Mouse (Mus musculus) thymus, adult 2 months (tissue): ENCODE data around the gene Fkbp14. TPM values are rescaled to one million over a fixed set of nuclear protein-coding genes. Genes with fewer than 3 reads are reported as not detected.

Source experiments
- DNase-seq: peaks from one replicate; pipeline ENCODE4 v3.0.0; 2021
- H3K27ac ChIP-seq: fragments of 200-500 bp; 2 replicates; pipeline ENCODE4 v1.5.1; 2012; ENCODE audit warnings: low read length, control low read depth; ENCODE audit not compliant: control insufficient read depth, insufficient read depth
- H3K27me3 ChIP-seq: fragments of 200-500 bp; 2 replicates; pipeline ENCODE4 v1.6.1; 2012; ENCODE audit warnings: mild to moderate bottlenecking, low read length, moderate library complexity, mixed read lengths; ENCODE audit not compliant: control insufficient read depth, insufficient read depth
- H3K36me3 ChIP-seq: fragments of 200-500 bp; 2 replicates; pipeline ENCODE4 v1.6.1; 2012; ENCODE audit warnings: mild to moderate bottlenecking, low read length, moderate library complexity; ENCODE audit not compliant: control insufficient read depth, insufficient read depth
- H3K4me1 ChIP-seq: fragments of 200-500 bp; replicated peaks from 2 replicates; pipeline ENCODE4 v1.6.1; 2012; ENCODE audit warnings: low read length; ENCODE audit not compliant: control insufficient read depth, insufficient read depth
- H3K4me3 ChIP-seq: fragments of 200-500 bp; 2 replicates; pipeline ENCODE4 v1.5.1; 2012; ENCODE audit warnings: mild to moderate bottlenecking, low read length, control low read depth, moderate library complexity; ENCODE audit not compliant: control insufficient read depth, insufficient read depth
- CTCF ChIP-seq: fragments of 200-500 bp; IDR thresholded peaks from 2 replicates; pipeline ENCODE4 v1.5.1; 2012; ENCODE audit warnings: mild to moderate bottlenecking, control low read depth, low read length, moderate library complexity, borderline replicate concordance; ENCODE audit not compliant: control insufficient read depth, poor library complexity, insufficient read depth; ENCODE audit errors: extremely low read depth
- POLR2A ChIP-seq: fragments of 200-500 bp; IDR thresholded peaks from 2 replicates; pipeline ENCODE4 v1.6.1; 2012; ENCODE audit warnings: mild to moderate bottlenecking, low read length, control low read depth, moderate library complexity; ENCODE audit not compliant: control insufficient read depth, poor library complexity, insufficient read depth; ENCODE audit errors: extremely low read depth
- whole genome bisulfite sequencing: fragments of 180-500 bp; shearing (Covaris S2); methylation state at CpG from one replicate; pipeline ENCODE4 v1.1.7; 2018; 5-methylcytosine and 5-hydroxymethylcytosine counted together
- polyA plus RNA-seq: library from polyadenylated mRNA; depleted of rRNA; stranded (reverse); fragments of >200 nt; gene quantifications from 2 replicates; pipeline ENCODE4 v1.2.3, GENCODE M21; 2012

Fkbp14 gene
- polyA plus RNA-seq, 1 experiment, result 1.1 TPM

DNA sequence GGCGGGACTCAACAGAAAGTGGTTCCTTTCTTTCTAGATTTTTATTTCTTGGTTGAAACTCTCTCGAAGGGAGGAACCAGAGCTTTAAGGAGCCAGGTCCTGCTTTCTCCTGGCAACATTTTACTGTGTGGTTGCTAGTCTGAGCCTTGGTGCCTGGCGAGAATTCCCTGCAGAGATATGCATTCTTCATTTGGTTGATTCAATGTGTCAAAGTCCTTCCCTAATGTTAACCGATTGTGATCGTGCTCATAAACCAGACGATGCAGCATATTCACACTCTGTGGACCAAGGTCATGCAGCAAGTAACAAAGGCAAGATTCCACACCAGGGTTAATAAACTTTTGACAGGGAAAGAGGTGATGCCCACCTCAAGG lies 30.6 kb downstream of the Fkbp14 start:
- Histone ChIP-seq H3K4me1 (0 out of 2 replicates have a peak, but pooled peaks cover 3% of the 10 kb centered on the region), H3K4me3 (0 out of 2 replicates have a peak overlapping the region, but pooled peaks have one; percentile 5), H3K27ac (no peak overlapping the region), H3K27me3 (peaks cover 14% of the 10 kb centered on the region), H3K36me3 (no peaks in the 10 kb centered on the region)
- no peak for DNase-seq
- no peak for TF ChIP-seq CTCF
- TF ChIP-seq POLR2A, result no peak
- 11% methylated on average over 6 of the region's 6 CpGs for WGBS

DNA sequence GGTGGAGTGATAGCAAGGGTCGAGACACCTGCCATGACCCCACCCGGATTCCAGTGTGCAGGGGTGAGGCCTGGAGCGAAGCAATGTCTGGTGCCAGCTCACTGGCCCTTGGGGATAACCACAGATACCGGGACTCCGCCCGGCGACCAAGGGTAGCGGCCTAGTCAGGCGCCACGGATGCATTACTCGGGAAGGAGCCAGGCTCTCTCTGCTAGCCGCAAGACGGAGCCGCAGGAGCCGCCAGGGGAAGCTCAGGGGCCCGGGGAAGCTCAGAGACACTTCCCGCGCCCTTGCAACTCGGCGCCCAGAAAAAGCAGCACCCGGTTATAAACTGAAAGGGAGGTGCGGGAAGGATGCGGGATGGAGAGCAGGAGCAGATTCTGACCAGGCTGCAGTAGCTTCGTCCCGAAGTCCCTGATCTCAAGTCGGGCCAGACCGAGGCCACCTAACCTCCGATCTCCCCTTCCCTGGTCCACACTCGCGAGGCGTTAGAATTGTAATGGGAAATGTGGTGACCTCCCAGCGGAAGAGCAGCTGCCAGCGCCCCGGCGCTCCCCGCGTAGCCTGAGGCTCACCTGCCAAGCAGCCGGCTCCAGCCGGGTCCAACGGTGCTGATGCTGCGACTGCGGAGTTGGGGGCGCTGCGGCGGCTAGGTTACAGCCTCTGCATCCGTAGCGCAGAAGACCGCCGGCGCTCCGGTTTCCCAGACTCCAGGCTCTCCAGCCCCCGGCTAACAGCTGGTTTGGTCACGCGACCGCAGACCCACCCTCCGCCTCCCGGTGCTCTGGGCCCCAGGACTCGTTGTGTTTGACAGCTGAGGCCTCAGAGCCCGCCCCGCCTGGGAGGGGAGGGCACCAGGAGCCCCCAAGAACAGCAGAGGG lies 31.2 kb downstream of the Fkbp14 start, which contains the start of gene Scrn1:
Scrn1 (minus strand) TSS at position 825 of the 881 bp plus-strand sequence.
- Histone ChIP-seq H3K27me3 (peaks cover 14% of the 10 kb centered on the region), H3K4me1 (0 out of 2 replicates have a peak, but pooled peaks cover 3% of the 10 kb centered on the region), H3K4me3 (peak within 1 kb of the TSS; percentile 5; the same call in 1 of the 2 replicates), H3K36me3 (no peaks in the 10 kb centered on the region), H3K27ac (no peak within 1 kb of the TSS)
- WGBS, result 5% methylated on average over 60 of the region's 60 CpGs
- DNase-seq, result peak; percentile 39
- no peak for TF ChIP-seq CTCF
- no peak for TF ChIP-seq POLR2A

DNA sequence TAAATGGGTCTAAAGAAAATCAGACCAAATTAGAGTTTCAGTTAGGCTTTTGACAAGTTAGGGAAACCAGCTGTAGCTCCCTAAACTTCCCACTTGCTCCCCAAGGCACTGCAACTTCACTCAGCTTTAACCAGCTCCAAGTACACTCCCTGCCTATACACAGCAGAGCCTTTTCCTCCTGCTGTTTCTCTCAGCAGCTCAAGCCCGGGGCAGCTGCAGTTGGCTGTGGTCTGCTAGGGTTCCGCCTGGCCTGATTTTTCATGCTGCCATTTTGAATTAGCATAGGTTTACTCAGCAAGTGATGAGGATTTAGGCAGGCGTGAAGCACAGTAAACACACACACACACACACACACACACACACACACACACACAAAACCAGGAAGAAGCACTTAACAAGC lies 32.1 kb downstream of the Fkbp14 start:
- TF ChIP-seq CTCF, result no peak
- TF ChIP-seq POLR2A, result no peak
- H3K36me3 ChIP-seq, result no peaks in the 10 kb centered on the region
- peaks cover 14% of the 10 kb centered on the region for H3K27me3 ChIP-seq
- 71% methylated on average over 3 of the region's 3 CpGs for WGBS
- H3K4me3 ChIP-seq, result no peak overlapping the region
- DNase-seq, result no peak
- 0 out of 2 replicates have a peak, but pooled peaks cover 3% of the 10 kb centered on the region for H3K4me1 ChIP-seq
- no peak overlapping the region for H3K27ac ChIP-seq

DNA sequence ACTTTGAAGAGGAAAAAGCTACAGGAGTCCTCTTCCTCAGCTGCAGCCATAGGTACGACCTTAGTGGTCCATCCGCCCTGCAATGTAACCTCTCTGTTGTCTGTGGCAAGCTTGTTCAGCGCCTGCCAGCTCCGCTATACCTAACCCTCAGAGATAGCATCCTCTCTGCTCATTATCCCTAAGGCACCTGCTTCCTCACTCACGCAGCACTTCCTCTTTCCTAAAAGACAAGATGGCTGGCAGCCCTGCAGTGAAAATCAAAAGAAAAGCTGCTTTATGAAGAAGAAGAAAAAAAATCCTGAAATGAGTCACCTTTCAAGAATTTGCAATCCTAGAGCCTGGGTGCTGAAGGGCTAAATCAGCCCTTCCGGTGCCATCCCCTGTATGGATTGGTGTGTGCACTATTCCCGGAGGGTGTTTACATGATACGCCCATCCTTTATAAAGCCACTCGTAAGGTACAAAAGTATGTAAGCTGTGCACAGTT lies 32.6 kb downstream of the Fkbp14 start:
- no peak for DNase-seq
- Histone ChIP-seq H3K27ac (no peak overlapping the region), H3K4me1 (0 out of 2 replicates have a peak, but pooled peaks cover 3% of the 10 kb centered on the region), H3K27me3 (peaks cover 14% of the 10 kb centered on the region), H3K36me3 (no peaks in the 10 kb centered on the region), H3K4me3 (no peak overlapping the region)
- WGBS, result 56% methylated on average over 9 of the region's 9 CpGs
- TF ChIP-seq POLR2A, result no peak
- TF ChIP-seq CTCF, result no peak

DNA sequence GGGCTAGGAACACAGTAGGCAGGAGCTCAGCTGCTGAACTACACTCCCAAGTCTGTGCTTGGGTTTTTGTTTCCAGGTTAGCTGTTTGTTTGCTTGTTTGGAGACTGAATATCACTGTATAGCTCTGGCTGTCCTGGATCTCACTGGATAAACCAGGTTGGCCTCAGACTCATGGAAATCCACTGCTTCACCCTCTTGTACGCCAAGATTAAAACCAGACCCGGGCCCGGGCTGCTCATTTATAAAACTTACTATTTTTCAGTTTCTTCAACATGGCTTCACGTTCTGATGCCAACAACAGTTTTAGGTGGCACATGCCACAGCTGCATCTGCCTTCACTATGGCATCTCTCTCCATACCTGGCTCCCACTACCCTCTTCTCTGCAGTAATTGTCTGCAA lies 33.5 kb downstream of the Fkbp14 start:
- Histone ChIP-seq H3K36me3 (no peaks in the 10 kb centered on the region), H3K4me1 (0 out of 2 replicates have a peak, but pooled peaks cover 3% of the 10 kb centered on the region), H3K27me3 (peaks cover 14% of the 10 kb centered on the region), H3K4me3 (no peak overlapping the region), H3K27ac (no peak overlapping the region)
- no peak for TF ChIP-seq POLR2A
- TF ChIP-seq CTCF, result no peak
- WGBS, result 96% methylated on average over 4 of the region's 4 CpGs
- DNase-seq, result no peak

DNA sequence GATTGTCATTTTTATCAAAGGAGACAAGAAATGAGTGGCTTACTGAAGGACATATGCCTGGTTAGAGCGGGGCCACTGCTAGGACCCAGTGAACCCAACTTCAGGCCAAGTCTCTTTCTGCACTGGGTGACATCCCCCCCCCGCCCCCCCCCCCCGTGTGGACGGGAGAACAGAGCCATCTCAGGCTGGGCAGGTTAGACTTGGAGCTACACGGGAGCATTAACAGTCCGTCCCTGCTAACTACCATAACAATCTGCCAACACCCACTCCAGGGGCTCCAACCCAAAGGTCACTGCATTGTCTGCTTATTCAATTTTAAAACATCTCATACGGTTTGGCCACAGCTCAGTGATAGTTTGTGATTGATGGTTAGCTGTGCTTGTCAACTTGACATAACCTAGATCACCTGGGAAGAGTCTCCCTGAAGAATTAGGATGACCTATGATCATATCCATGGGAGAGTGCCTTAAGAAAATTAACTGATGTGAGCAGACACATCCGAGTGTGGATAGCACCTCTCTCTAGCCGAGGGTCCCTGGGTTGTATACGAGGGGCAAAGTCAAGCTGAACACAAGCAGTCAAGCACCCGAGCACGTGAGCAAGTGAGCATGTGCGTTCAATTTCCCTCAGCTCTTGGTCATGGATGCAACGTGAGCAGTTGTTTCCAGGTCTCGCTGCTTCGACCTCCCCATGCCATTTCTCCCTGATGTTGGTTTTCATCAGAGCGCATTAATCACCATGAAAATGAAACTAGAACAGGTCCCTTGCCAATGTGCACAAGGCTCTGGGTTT lies 34.9 kb downstream of the Fkbp14 start:
- Histone ChIP-seq H3K27me3 (peaks cover 14% of the 10 kb centered on the region), H3K36me3 (no peaks in the 10 kb centered on the region), H3K4me3 (no peak overlapping the region), H3K27ac (no peak overlapping the region), H3K4me1 (0 out of 2 replicates have a peak, but pooled peaks cover 3% of the 10 kb centered on the region)
- no peak for DNase-seq
- 90% methylated on average over 17 of the region's 17 CpGs for WGBS
- TF ChIP-seq POLR2A, result no peak
- no peak for TF ChIP-seq CTCF
